Mouse (Mus musculus): ENCODE data around the gene Rdh1. TPM values are rescaled to one million over a fixed set of nuclear protein-coding genes. Genes with fewer than 3 reads are reported as not detected.

The Rdh1 gene
- 0.08 TPM in 1 of 2 replicates, not detected in the other for polyA plus RNA-seq (2015; fragmentation: Nextera tagmentation; extraction: Ambion mirVana)

DNA sequence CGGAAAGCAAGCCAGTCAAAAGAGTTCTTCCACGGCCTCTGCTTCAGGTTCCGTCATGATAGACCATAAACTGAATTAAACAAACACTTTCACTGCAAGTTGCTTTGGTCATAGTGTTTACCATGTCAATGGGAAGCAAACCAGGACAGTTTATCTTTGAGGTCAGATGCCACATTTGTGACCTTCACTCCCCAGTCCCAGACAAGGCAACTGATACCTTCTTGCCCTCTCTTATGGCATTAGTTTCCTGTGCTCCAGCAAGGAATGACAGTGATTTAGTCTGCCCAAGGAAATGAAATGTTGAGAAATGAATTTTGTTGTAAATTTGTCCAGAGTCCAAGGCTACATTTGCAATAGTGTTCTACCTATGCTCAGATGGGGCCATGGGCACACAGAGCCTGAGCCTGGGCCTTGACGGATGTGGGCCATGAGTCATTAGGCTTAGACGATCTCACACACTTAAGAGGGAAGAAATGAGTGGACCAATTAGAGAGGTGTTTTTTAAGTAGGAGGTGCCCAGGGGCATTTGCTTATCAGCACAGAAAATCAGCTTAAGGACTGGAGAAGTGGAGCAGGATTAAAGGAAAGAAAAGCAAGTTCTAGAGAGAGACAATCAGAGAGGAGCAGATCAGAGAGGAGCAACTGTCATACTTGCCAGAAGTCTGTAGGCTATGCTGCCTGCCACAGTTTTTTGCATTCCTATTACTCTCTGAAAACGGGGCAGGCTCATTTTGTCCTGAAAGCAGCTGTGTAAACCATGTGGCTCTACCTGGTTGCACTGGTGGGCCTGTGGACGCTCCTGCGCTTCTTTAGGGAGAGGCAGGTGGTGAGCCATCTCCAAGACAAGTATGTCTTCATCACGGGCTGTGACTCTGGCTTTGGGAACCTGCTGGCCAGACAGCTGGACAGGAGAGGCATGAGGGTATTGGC is at the start of gene Rdh1, which contains the start of gene Rdh16f1:
Gene Rdh1 (plus strand): TSS at position 541 of the 930 bp plus-strand sequence.
Gene Rdh16f1 (plus strand): TSS at position 607 of the 930 bp plus-strand sequence.
- 53% methylated on average over 8 of the region's 9 CpGs for WGBS
- ATAC-seq (ENCODE audit: low read depth) = no peak
- no peaks in the 10 kb centered on the region for H3K9me3 ChIP-seq (ENCODE audit: control insufficient read depth, low read length)
- no peaks in the 10 kb centered on the region for H3K36me3 ChIP-seq (ENCODE audit: control insufficient read depth, insufficient read depth, low read length)
- no peak within 1 kb of the TSS for H3K9ac ChIP-seq (ENCODE audit: low read length)
- no peak within 1 kb of the TSS for H3K4me2 ChIP-seq (ENCODE audit: low read depth, low read length)
- peaks cover 8% of the 10 kb centered on the region for H3K4me1 ChIP-seq (replicated peaks; ENCODE audit: control insufficient read depth, insufficient read depth, low read length)
- no peaks in the 10 kb centered on the region for H3K27me3 ChIP-seq (ENCODE audit: control insufficient read depth, insufficient read depth, low read depth, low read length)
- H3K4me3 ChIP-seq (ENCODE audit: low read length) = no peak within 1 kb of the TSS
- H3K27ac ChIP-seq (ENCODE audit: low read length) = 0 out of 2 replicates have a peak within 1 kb of the TSS, but pooled peaks have one; percentile 20

DNA sequence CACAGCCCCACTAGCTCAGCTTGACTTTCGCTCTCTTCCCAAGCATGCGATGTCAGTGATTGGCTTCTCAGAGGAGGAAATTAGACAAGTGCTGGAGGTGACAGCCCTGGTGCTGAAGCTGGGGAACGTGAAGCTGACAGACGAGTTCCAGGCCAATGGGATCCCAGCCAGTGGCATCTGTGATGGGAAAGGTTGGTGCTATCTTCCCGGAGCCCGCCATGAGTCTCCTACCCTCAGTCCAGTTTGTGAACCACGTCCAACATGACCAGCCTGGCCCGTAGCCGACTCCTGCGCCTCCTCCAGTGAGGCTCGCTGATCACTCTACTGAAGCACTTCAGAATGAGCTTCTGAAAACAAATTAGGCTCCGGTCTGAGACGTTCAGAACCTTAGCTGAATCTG is 49.2 kb upstream of the Rdh1 start:
- Histone ChIP-seq H3K27ac (ENCODE audit: low read length) (no peak overlapping the region), H3K36me3 (ENCODE audit: control insufficient read depth, insufficient read depth, low read length) (no peaks in the 10 kb centered on the region), H3K9me3 (ENCODE audit: control insufficient read depth, low read length) (no peaks in the 10 kb centered on the region), H3K4me2 (ENCODE audit: low read depth, low read length) (no peak overlapping the region), H3K27me3 (ENCODE audit: control insufficient read depth, insufficient read depth, low read depth, low read length) (no peaks in the 10 kb centered on the region), H3K4me3 (ENCODE audit: low read length) (no peak overlapping the region), H3K4me1 (replicated peaks; ENCODE audit: control insufficient read depth, insufficient read depth, low read length) (no peaks in the 10 kb centered on the region; the same call in 1 of the 2 replicates), H3K9ac (ENCODE audit: low read length) (no peak overlapping the region)
- WGBS = 58% methylated on average over 13 of the region's 13 CpGs
- ATAC-seq (ENCODE audit: low read depth) = no peak

DNA sequence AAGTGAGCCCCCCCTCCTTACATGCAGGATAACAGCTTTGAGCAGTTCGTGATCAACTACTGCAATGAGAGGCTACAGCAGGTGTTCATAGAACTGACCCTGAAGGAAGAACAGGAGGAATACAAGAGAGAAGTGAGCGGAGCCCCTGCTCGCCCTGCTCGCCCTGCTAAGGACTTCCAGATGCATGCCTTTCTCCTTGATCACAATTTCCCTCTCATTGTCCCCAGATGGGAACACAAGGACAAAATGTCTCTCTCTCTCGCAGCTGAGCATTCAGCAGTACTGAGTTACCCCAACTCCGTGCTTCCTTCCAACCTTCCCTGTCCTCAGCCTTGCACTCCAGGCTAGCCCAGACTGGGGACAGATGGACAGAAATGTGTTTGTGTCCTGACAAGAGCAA is 46.8 kb upstream of the Rdh1 start:
- Histone ChIP-seq H3K27ac (ENCODE audit: low read length) (no peak overlapping the region), H3K4me2 (ENCODE audit: low read depth, low read length) (no peak overlapping the region), H3K9me3 (ENCODE audit: control insufficient read depth, low read length) (no peaks in the 10 kb centered on the region), H3K4me3 (ENCODE audit: low read length) (no peak overlapping the region), H3K36me3 (ENCODE audit: control insufficient read depth, insufficient read depth, low read length) (no peaks in the 10 kb centered on the region), H3K27me3 (ENCODE audit: control insufficient read depth, insufficient read depth, low read depth, low read length) (no peaks in the 10 kb centered on the region), H3K4me1 (replicated peaks; ENCODE audit: control insufficient read depth, insufficient read depth, low read length) (no peaks in the 10 kb centered on the region; the same call in 1 of the 2 replicates), H3K9ac (ENCODE audit: low read length) (no peak overlapping the region)
- 77% methylated on average over 6 of the region's 6 CpGs for WGBS
- no peak for ATAC-seq (ENCODE audit: low read depth)

DNA sequence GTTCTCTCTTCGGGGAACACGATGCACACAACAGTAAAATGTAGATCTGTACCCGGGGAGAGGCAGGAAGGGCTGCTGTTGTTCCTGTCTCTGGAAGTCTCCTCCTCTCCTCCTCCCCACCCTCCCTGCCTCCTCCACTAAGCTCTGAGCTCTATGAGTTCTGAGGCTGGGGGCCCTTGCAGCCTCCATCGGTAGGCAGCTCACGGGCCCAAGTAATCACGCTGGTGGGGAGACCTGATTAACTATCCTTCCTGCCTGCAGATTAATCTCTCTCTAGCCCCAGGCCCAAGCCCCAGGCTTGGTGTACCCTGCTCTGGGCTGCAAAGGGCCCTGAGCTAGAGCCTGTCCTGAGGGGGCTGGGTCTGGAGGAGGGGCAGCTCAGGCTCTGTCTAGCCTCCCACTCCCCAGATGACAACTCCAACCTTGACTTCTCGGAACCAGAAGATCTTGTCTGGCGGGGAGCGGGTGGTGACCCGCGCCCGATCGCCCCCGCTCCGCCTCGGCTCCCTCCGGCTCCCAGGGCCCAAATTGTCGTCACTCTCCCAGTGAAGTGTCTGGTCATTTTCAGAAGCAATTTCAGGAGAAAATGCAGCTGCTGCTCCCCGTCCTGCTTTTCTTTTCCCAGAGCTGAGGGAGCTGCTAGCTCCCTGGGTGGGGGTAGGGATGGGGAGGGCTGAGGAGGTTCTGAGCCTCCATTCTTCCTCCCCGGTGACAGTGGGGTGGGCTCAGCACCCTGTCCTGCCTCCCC is 37.7 kb upstream of the Rdh1 start:
- Histone ChIP-seq H3K27ac (ENCODE audit: low read length) (no peak overlapping the region), H3K9me3 (ENCODE audit: control insufficient read depth, low read length) (no peaks in the 10 kb centered on the region), H3K36me3 (ENCODE audit: control insufficient read depth, insufficient read depth, low read length) (no peaks in the 10 kb centered on the region), H3K4me1 (replicated peaks; ENCODE audit: control insufficient read depth, insufficient read depth, low read length) (peaks cover 8% of the 10 kb centered on the region), H3K27me3 (ENCODE audit: control insufficient read depth, insufficient read depth, low read depth, low read length) (peaks cover 8% of the 10 kb centered on the region), H3K4me3 (ENCODE audit: low read length) (peak overlapping the region; percentile 22; the same call in 1 of the 2 replicates), H3K9ac (ENCODE audit: low read length) (peak overlapping the region; percentile 55), H3K4me2 (ENCODE audit: low read depth, low read length) (peak overlapping the region; percentile 45)
- ATAC-seq (ENCODE audit: low read depth) = peak; percentile 42; the same call in 1 of the 2 replicates
- 18% methylated on average over 20 of the region's 20 CpGs for whole genome bisulfite sequencing

DNA sequence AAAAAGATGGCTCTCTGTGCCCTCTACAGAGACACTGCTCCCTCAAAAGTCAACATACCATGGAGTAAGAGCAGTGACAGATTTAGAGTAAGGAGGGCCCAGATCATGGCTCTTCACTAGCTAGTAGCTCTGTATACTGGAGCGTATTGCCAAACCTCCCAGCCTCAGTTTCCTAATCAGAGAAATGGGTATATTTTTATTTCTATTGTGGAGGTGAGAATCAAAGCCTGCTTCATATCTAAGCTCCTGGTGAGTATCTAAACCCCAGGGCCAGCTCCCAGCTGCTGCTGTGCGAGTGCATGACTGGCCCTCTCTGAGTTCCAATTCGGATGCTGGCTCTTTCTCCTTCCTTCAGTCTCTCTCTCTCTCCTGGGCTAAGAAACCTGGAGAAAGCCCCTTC is 35.3 kb upstream of the Rdh1 start, which contains the start of gene Tac2:
Gene Tac2 (plus strand): TSS at position 301 of the 400 bp plus-strand sequence.
- no peaks in the 10 kb centered on the region for H3K9me3 ChIP-seq (ENCODE audit: control insufficient read depth, low read length)
- 79% methylated on average over 3 of the region's 3 CpGs for WGBS
- no peak within 1 kb of the TSS for H3K4me3 ChIP-seq (ENCODE audit: low read length)
- no peak for ATAC-seq (ENCODE audit: low read depth)
- peaks cover 8% of the 10 kb centered on the region for H3K27me3 ChIP-seq (ENCODE audit: control insufficient read depth, insufficient read depth, low read depth, low read length)
- no peak within 1 kb of the TSS for H3K9ac ChIP-seq (ENCODE audit: low read length)
- H3K4me1 ChIP-seq (replicated peaks; ENCODE audit: control insufficient read depth, insufficient read depth, low read length) = peaks cover 8% of the 10 kb centered on the region
- no peak within 1 kb of the TSS for H3K27ac ChIP-seq (ENCODE audit: low read length)
- H3K4me2 ChIP-seq (ENCODE audit: low read depth, low read length) = no peak within 1 kb of the TSS
- no peaks in the 10 kb centered on the region for H3K36me3 ChIP-seq (ENCODE audit: control insufficient read depth, insufficient read depth, low read length)

DNA sequence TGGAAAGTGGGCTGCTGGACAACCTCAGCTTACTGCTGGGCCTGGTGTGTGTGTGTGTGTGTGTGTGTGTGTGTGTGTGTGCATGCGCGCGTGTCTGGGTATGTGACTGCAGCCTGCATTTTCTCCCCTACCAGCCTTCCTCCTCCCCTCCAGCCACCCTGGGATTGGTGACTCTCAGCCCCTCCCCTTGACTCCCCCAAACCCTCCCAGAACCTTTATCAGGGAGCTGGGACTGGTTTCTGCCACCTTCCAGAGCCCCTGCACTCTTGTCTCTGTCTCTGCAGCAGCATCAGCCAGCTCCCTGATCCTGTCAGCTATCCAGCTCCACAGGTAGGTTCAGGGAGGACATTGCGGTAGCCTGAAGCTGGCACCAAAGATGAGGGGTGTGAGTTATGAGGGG is 34.4 kb upstream of the Rdh1 start:
- Histone ChIP-seq H3K27ac (ENCODE audit: low read length) (no peak overlapping the region), H3K27me3 (ENCODE audit: control insufficient read depth, insufficient read depth, low read depth, low read length) (peaks cover 8% of the 10 kb centered on the region), H3K36me3 (ENCODE audit: control insufficient read depth, insufficient read depth, low read length) (no peaks in the 10 kb centered on the region), H3K4me2 (ENCODE audit: low read depth, low read length) (no peak overlapping the region), H3K9me3 (ENCODE audit: control insufficient read depth, low read length) (no peaks in the 10 kb centered on the region), H3K4me3 (ENCODE audit: low read length) (no peak overlapping the region), H3K4me1 (replicated peaks; ENCODE audit: control insufficient read depth, insufficient read depth, low read length) (peaks cover 8% of the 10 kb centered on the region), H3K9ac (ENCODE audit: low read length) (no peak overlapping the region)
- no peak for ATAC-seq (ENCODE audit: low read depth)
- 71% methylated on average over 4 of the region's 4 CpGs for WGBS

DNA sequence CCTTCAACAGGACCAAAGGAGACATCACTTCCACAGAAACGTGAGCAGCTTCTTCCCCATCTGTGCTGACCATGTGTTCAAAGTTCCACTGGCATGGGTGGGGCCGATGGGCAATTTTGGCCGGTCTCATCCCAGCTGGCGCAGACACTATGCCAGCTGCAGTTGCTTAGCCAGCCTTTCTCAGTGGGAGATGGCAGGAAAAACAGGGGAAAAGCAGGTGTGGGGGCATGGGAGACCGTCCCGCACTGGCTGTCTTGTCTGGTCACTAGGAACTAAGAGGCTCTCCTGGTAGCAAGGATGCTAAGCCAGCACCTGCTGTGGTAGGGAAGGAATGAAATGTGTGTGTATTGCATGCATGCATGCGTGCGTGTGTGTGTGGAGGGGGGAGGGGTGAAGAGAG is 31.1 kb upstream of the Rdh1 start:
- Histone ChIP-seq H3K27ac (ENCODE audit: low read length) (no peak overlapping the region), H3K4me2 (ENCODE audit: low read depth, low read length) (no peak overlapping the region), H3K9ac (ENCODE audit: low read length) (no peak overlapping the region), H3K36me3 (ENCODE audit: control insufficient read depth, insufficient read depth, low read length) (no peaks in the 10 kb centered on the region), H3K27me3 (ENCODE audit: control insufficient read depth, insufficient read depth, low read depth, low read length) (no peaks in the 10 kb centered on the region), H3K9me3 (ENCODE audit: control insufficient read depth, low read length) (no peaks in the 10 kb centered on the region), H3K4me1 (replicated peaks; ENCODE audit: control insufficient read depth, insufficient read depth, low read length) (no peaks in the 10 kb centered on the region), H3K4me3 (ENCODE audit: low read length) (no peak overlapping the region)
- ATAC-seq (ENCODE audit: low read depth) = no peak
- 71% methylated on average over 8 of the region's 8 CpGs for WGBS

DNA sequence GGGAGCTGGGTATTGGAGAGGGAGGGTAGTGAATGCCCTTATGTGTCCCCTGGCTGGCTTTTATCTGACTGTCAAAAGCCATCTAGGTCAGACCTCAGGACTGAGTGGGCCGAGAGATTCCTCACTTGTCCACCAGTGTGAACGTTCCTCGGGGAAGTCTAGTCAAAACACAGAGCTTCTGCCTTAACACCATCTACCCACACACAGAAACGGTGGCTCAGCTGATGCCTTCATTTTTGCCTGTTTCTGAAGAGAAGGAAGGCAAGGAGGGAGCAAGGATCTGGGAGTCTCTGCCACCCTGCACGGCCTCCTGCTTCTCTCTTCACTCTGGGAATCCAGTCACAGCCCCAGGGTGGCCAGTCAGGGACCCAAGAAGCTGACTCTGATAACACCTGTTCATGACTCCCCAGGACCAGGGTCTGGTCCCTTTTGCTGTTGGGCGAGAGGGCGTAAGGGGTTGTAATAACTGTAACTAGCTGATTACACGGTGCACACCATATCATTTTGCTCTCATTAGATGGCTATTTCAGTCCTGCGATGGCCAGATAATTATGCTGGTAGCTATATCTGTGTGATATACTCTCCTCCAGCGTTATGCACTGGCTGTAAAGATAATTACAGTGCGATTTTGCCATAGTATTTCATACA is 29.1 kb upstream of the Rdh1 start:
- Histone ChIP-seq H3K27ac (ENCODE audit: low read length) (no peak overlapping the region), H3K4me3 (ENCODE audit: low read length) (no peak overlapping the region), H3K9me3 (ENCODE audit: control insufficient read depth, low read length) (no peaks in the 10 kb centered on the region), H3K4me2 (ENCODE audit: low read depth, low read length) (no peak overlapping the region), H3K36me3 (ENCODE audit: control insufficient read depth, insufficient read depth, low read length) (no peaks in the 10 kb centered on the region), H3K27me3 (ENCODE audit: control insufficient read depth, insufficient read depth, low read depth, low read length) (no peaks in the 10 kb centered on the region), H3K4me1 (replicated peaks; ENCODE audit: control insufficient read depth, insufficient read depth, low read length) (no peaks in the 10 kb centered on the region), H3K9ac (ENCODE audit: low read length) (no peak overlapping the region)
- no peak for ATAC-seq (ENCODE audit: low read depth)
- WGBS = 66% methylated on average over 11 of the region's 11 CpGs

DNA sequence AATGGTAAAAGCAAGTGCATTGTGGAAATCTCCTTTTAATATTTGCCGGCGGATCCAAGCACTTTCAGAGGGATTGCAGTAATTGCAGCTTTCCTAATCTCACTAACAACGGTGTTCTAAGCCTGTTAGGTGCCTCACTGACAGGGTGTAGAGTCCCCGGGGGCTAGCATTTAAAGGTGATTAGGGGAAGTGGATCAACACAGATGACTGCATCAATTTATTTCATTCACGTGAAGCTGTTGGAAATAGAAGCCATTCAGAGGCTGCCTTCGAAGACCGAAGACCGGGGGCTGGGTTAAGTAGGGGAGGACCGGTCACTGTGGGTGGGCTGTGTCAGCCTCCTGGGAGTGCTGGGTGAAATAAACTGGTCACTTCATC is 28.6 kb upstream of the Rdh1 start:
- Histone ChIP-seq H3K4me2 (ENCODE audit: low read depth, low read length) (no peak overlapping the region), H3K27ac (ENCODE audit: low read length) (no peak overlapping the region), H3K9ac (ENCODE audit: low read length) (no peak overlapping the region), H3K4me1 (replicated peaks; ENCODE audit: control insufficient read depth, insufficient read depth, low read length) (no peaks in the 10 kb centered on the region), H3K9me3 (ENCODE audit: control insufficient read depth, low read length) (no peaks in the 10 kb centered on the region), H3K36me3 (ENCODE audit: control insufficient read depth, insufficient read depth, low read length) (no peaks in the 10 kb centered on the region), H3K27me3 (ENCODE audit: control insufficient read depth, insufficient read depth, low read depth, low read length) (no peaks in the 10 kb centered on the region), H3K4me3 (ENCODE audit: low read length) (no peak overlapping the region)
- WGBS = 35% methylated on average over 9 of the region's 9 CpGs
- no peak for ATAC-seq (ENCODE audit: low read depth)
